Mouse (Mus musculus): ENCODE data around the gene Ddx42. TPM values are rescaled to one million over a fixed set of nuclear protein-coding genes. Genes with fewer than 3 reads are reported as not detected.
"Not testable (repeated sequence)": the region's sequence is repeated elsewhere in the genome, so short reads cannot be mapped to it uniquely, and the experiment has no call there.

Ddx42 gene
- polyA plus RNA-seq, 1 experiment from 2014 or later: 66.5 TPM

GRCm38 (mm10) chr11:106215450-106215859, 1.3 kb upstream of the Ddx42 start:
- Histone ChIP-seq H3K4me1 (replicated peaks; ENCODE audit: control insufficient read depth, insufficient read depth, low read length) (peaks cover 23% of the 10 kb centered on the region), H3K9ac (ENCODE audit: low read length) (peak overlapping the region; percentile 97), H3K9me3 (ENCODE audit: control insufficient read depth, low read length) (no peaks in the 10 kb centered on the region), H3K27ac (ENCODE audit: low read depth) (peak overlapping the region; percentile 97), H3K27me3 (replicated peaks; ENCODE audit: control insufficient read depth, insufficient read depth, low read length) (no peaks in the 10 kb centered on the region), H3K4me2 (ENCODE audit: low read length) (peak overlapping the region; percentile 82), H3K4me3 (ENCODE audit: low read depth, low read length) (peak overlapping the region; percentile 95), H3K36me3 (ENCODE audit: control insufficient read depth, insufficient read depth, low read length) (peaks cover 24% of the 10 kb centered on the region)
- WGBS: 28% methylated on average over 7 of the region's 7 CpGs
- DNase-seq (ENCODE audit: low spot score) (no peak), ATAC-seq (replicated peaks; ENCODE audit: low FRiP score, low TSS enrichment, low read depth) (no peak)

- Histone ChIP-seq H3K4me3 (ENCODE audit: low read depth, low read length) (peak within 1 kb of the TSS; percentile 95), H3K9ac (ENCODE audit: low read length) (peak within 1 kb of the TSS; percentile 97), H3K4me2 (ENCODE audit: low read length) (peak within 1 kb of the TSS; percentile 82), H3K36me3 (ENCODE audit: control insufficient read depth, insufficient read depth, low read length) (peaks cover 18% of the 10 kb centered on the region), H3K27me3 (replicated peaks; ENCODE audit: control insufficient read depth, insufficient read depth, low read length) (no peaks in the 10 kb centered on the region), H3K27ac (ENCODE audit: low read depth) (peak within 1 kb of the TSS; percentile 97), H3K4me1 (replicated peaks; ENCODE audit: control insufficient read depth, insufficient read depth, low read length) (peaks cover 23% of the 10 kb centered on the region), H3K9me3 (ENCODE audit: control insufficient read depth, low read length) (no peaks in the 10 kb centered on the region)
- under 1% methylated on average over 46 of the region's 46 CpGs for WGBS
- DNase-seq (ENCODE audit: low spot score): peak; percentile 95
- ATAC-seq (replicated peaks; ENCODE audit: low FRiP score, low TSS enrichment, low read depth): peak; percentile 97
These were observed 598 bp upstream of the Ddx42 start, which contains the start of gene Ccdc47 for GRCm38 (mm10) chr11:106215927-106216729. Gene Ccdc47 (minus strand): TSS chr11:106216344.

GRCm38 (mm10) chr11:106220603-106221002, 3.9 kb downstream of the Ddx42 start:
- H3K4me2 ChIP-seq (ENCODE audit: low read length): no peak overlapping the region
- peaks cover 19% of the 10 kb centered on the region for H3K36me3 ChIP-seq (ENCODE audit: control insufficient read depth, insufficient read depth, low read length)
- peaks cover 17% of the 10 kb centered on the region for H3K4me1 ChIP-seq (replicated peaks; ENCODE audit: control insufficient read depth, insufficient read depth, low read length)
- ATAC-seq (replicated peaks; ENCODE audit: low FRiP score, low TSS enrichment, low read depth): no peak
- H3K9ac ChIP-seq (ENCODE audit: low read length): no peak overlapping the region
- 92% methylated on average over 3 of the region's 3 CpGs for WGBS
- no peak for DNase-seq (ENCODE audit: low spot score)
- H3K9me3 ChIP-seq (ENCODE audit: control insufficient read depth, low read length): no peaks in the 10 kb centered on the region
- no peak overlapping the region for H3K4me3 ChIP-seq (ENCODE audit: low read depth, low read length)
- H3K27me3 ChIP-seq (replicated peaks; ENCODE audit: control insufficient read depth, insufficient read depth, low read length): no peaks in the 10 kb centered on the region
- H3K27ac ChIP-seq (ENCODE audit: low read depth): no peak overlapping the region

DNA sequence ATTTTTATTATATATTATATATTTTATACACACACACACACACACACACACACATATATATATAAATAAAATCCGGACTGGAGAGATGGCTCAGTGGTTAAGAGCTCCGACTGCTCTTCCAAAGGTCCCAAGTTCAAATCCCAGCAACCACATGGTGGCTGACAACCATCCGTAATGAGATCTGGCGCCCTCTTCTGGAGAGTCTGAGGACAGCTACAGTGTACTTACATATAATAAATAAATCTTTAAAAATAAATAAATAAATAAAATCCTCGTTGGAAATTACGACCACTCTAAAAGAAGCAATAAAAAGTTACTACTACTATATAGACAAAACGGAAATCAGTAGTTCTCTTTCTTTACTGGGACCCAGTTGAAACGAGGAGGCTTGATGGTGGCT, 17.3 kb downstream of the Ddx42 start:
- H3K4me2 ChIP-seq (ENCODE audit: low read length); DNase-seq (ENCODE audit: low spot score); H3K4me3 ChIP-seq (ENCODE audit: low read depth, low read length); H3K9me3 ChIP-seq (ENCODE audit: control insufficient read depth, low read length); H3K27me3 ChIP-seq (replicated peaks; ENCODE audit: control insufficient read depth, insufficient read depth, low read length); H3K9ac ChIP-seq (ENCODE audit: low read length); H3K4me1 ChIP-seq (replicated peaks; ENCODE audit: control insufficient read depth, insufficient read depth, low read length); ATAC-seq (replicated peaks; ENCODE audit: low FRiP score, low TSS enrichment, low read depth); H3K27ac ChIP-seq (ENCODE audit: low read depth): not testable (repeated sequence)
- H3K36me3 ChIP-seq (ENCODE audit: control insufficient read depth, insufficient read depth, low read length): peaks cover 86% of the 10 kb centered on the region
- 77% methylated on average over 8 of the region's 8 CpGs for WGBS

DNA sequence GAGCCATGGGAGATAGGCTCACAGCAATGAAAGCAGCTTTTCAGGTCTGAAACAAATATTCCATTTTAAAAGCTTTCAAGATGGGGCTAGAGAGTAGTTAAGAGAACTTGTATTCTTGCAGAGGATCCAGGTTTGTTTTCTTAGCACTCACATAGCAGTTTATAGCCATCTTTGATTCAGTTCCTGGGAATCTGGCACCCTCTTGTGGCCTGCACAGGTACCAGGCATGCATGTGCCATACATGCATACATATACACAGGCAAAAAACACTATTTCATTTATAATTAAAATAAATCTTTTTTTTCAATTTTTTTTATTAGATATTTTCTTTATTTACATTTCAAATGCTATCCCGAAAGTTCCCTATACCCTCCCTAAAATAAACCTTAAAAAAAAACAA, 30.1 kb downstream of the Ddx42 start:
- Histone ChIP-seq H3K4me1 (replicated peaks; ENCODE audit: control insufficient read depth, insufficient read depth, low read length) (no peaks in the 10 kb centered on the region), H3K4me2 (ENCODE audit: low read length) (no peak overlapping the region), H3K27me3 (replicated peaks; ENCODE audit: control insufficient read depth, insufficient read depth, low read length) (no peaks in the 10 kb centered on the region), H3K36me3 (ENCODE audit: control insufficient read depth, insufficient read depth, low read length) (peaks cover 100% of the 10 kb centered on the region), H3K9ac (ENCODE audit: low read length) (no peak overlapping the region), H3K4me3 (ENCODE audit: low read depth, low read length) (no peak overlapping the region), H3K9me3 (ENCODE audit: control insufficient read depth, low read length) (0 out of 2 replicates have a peak, but pooled peaks cover 3% of the 10 kb centered on the region), H3K27ac (ENCODE audit: low read depth) (no peak overlapping the region)
- ATAC-seq (replicated peaks; ENCODE audit: low FRiP score, low TSS enrichment, low read depth) (no peak), DNase-seq (ENCODE audit: low spot score) (peak; percentile 47)
- WGBS: 95% methylated on average over 1 of the region's 1 CpGs

- Histone ChIP-seq H3K27me3 (replicated peaks; ENCODE audit: control insufficient read depth, insufficient read depth, low read length) (no peaks in the 10 kb centered on the region), H3K4me3 (ENCODE audit: low read depth, low read length) (no peak overlapping the region), H3K9ac (ENCODE audit: low read length) (no peak overlapping the region), H3K36me3 (ENCODE audit: control insufficient read depth, insufficient read depth, low read length) (peaks cover 98% of the 10 kb centered on the region), H3K27ac (ENCODE audit: low read depth) (no peak overlapping the region), H3K4me1 (replicated peaks; ENCODE audit: control insufficient read depth, insufficient read depth, low read length) (no peaks in the 10 kb centered on the region), H3K4me2 (ENCODE audit: low read length) (no peak overlapping the region), H3K9me3 (ENCODE audit: control insufficient read depth, low read length) (0 out of 2 replicates have a peak, but pooled peaks cover 3% of the 10 kb centered on the region)
- peak; percentile 42 for DNase-seq (ENCODE audit: low spot score)
- WGBS: 85% methylated on average over 7 of the region's 7 CpGs
- no peak for ATAC-seq (replicated peaks; ENCODE audit: low FRiP score, low TSS enrichment, low read depth)
These were observed 32.6 kb downstream of the Ddx42 start for GRCm38 (mm10) chr11:106249326-106249725.

DNA sequence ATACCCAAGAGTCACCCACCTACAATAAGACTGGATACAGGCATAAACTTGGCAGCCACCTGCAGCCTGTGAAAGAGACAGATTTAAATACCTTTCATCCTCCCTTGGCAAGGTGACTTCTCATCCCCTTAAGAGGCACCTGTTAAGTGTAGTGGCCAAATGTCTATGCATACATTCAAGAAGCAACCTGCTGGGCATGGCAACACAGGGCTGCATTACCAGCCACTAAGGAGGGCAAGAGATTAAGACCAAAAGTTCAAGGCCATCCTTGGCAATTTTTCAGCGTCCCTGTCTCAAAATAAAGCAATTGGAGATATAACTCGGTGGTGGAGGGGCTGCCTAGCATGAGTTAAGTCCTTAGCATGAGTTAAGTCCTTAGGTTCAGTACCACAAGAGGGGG, 38.0 kb downstream of the Ddx42 start:
- peaks cover 18% of the 10 kb centered on the region for H3K4me1 ChIP-seq (replicated peaks; ENCODE audit: control insufficient read depth, insufficient read depth, low read length)
- no peaks in the 10 kb centered on the region for H3K27me3 ChIP-seq (replicated peaks; ENCODE audit: control insufficient read depth, insufficient read depth, low read length)
- H3K4me2 ChIP-seq (ENCODE audit: low read length): peak overlapping the region; percentile 93
- H3K36me3 ChIP-seq (ENCODE audit: control insufficient read depth, insufficient read depth, low read length): peaks cover 57% of the 10 kb centered on the region
- H3K9ac ChIP-seq (ENCODE audit: low read length): peak overlapping the region; percentile 82
- ATAC-seq (replicated peaks; ENCODE audit: low FRiP score, low TSS enrichment, low read depth) (no peak), DNase-seq (ENCODE audit: low spot score) (no peak)
- no peaks in the 10 kb centered on the region for H3K9me3 ChIP-seq (ENCODE audit: control insufficient read depth, low read length)
- H3K4me3 ChIP-seq (ENCODE audit: low read depth, low read length): peak overlapping the region; percentile 81
- 21% methylated on average over 2 of the region's 2 CpGs for WGBS
- H3K27ac ChIP-seq (ENCODE audit: low read depth): peak overlapping the region; percentile 73; the same call in 1 of the 2 replicates

- WGBS: 5% methylated on average over 22 of the region's 22 CpGs
- H3K9me3 ChIP-seq (ENCODE audit: control insufficient read depth, low read length): no peaks in the 10 kb centered on the region
- peak overlapping the region; percentile 81 for H3K4me3 ChIP-seq (ENCODE audit: low read depth, low read length)
- no peak for DNase-seq (ENCODE audit: low spot score)
- H3K27me3 ChIP-seq (replicated peaks; ENCODE audit: control insufficient read depth, insufficient read depth, low read length): no peaks in the 10 kb centered on the region
- peak overlapping the region; percentile 73; the same call in 1 of the 2 replicates for H3K27ac ChIP-seq (ENCODE audit: low read depth)
- peak overlapping the region; percentile 93 for H3K4me2 ChIP-seq (ENCODE audit: low read length)
- H3K9ac ChIP-seq (ENCODE audit: low read length): peak overlapping the region; percentile 82
- peaks cover 53% of the 10 kb centered on the region for H3K36me3 ChIP-seq (ENCODE audit: control insufficient read depth, insufficient read depth, low read length)
- no peak for ATAC-seq (replicated peaks; ENCODE audit: low FRiP score, low TSS enrichment, low read depth)
- peaks cover 18% of the 10 kb centered on the region for H3K4me1 ChIP-seq (replicated peaks; ENCODE audit: control insufficient read depth, insufficient read depth, low read length)
These were observed 38.4 kb downstream of the Ddx42 start for GRCm38 (mm10) chr11:106255174-106255573.

Measured in intestine, embryonic 14.5 days (tissue).